Mouse (Mus musculus) limb, embryonic 14.5 days (tissue): ENCODE data around the gene Tnfrsf9. TPM values are rescaled to one million over a fixed set of nuclear protein-coding genes. Genes with fewer than 3 reads are reported as not detected.

ENCODE experiments used
- ATAC-seq: fragments of 200-750 bp; cut with Nextera tagmentation; 2 replicates; pipeline ENCODE4 v1.8.0; 2017; ENCODE audit warnings: low read depth, moderate number of reproducible peaks, moderate TSS enrichment; ENCODE audit not compliant: low FRiP score
- DNase-seq: peaks from one replicate; pipeline ENCODE4 v3.0.0-alpha.2; 2015; ENCODE audit warnings: low spot score
- H3K27ac ChIP-seq: fragments of 300-500 bp; sonication (generic); replicated peaks from 2 replicates; pipeline ENCODE4 v1.5.1; 2014; ENCODE audit warnings: low read depth, mild to moderate bottlenecking, low read length, moderate library complexity, mixed read lengths
- H3K27me3 ChIP-seq: fragments of 300-500 bp; sonication (generic); 2 replicates; pipeline ENCODE4 v1.6.1; 2014; ENCODE audit warnings: low read length, mixed read lengths; ENCODE audit not compliant: control insufficient read depth, insufficient read depth
- H3K36me3 ChIP-seq: fragments of 300-500 bp; sonication (generic); 2 replicates; pipeline ENCODE4 v1.6.1; 2014; ENCODE audit warnings: mild to moderate bottlenecking, low read length, moderate library complexity, mixed read lengths; ENCODE audit not compliant: control insufficient read depth, insufficient read depth
- H3K4me1 ChIP-seq: fragments of 300-500 bp; sonication (generic); 2 replicates; pipeline ENCODE4 v1.6.1; 2014; ENCODE audit warnings: antibody characterized with exemption, low read length, mixed read lengths; ENCODE audit not compliant: control insufficient read depth, insufficient read depth
- H3K4me2 ChIP-seq: fragments of 300-500 bp; sonication (generic); replicated peaks from 2 replicates; pipeline ENCODE4 v1.6.1; 2014; ENCODE audit warnings: low read depth, mild to moderate bottlenecking, low read length, moderate library complexity; ENCODE audit not compliant: severe bottlenecking
- H3K4me3 ChIP-seq: fragments of 300-500 bp; sonication (generic); replicated peaks from 2 replicates; pipeline ENCODE4 v1.5.1; 2014; ENCODE audit warnings: low read length
- H3K9ac ChIP-seq: fragments of 300-500 bp; sonication (generic); 2 replicates; pipeline ENCODE4 v1.6.1; 2014; ENCODE audit warnings: mild to moderate bottlenecking, low read depth, low read length, moderate library complexity; ENCODE audit not compliant: severe bottlenecking
- H3K9me3 ChIP-seq: fragments of 300-500 bp; sonication (generic); 2 replicates; pipeline ENCODE4 v1.6.1; 2016; ENCODE audit warnings: low read length; ENCODE audit not compliant: control insufficient read depth
- POLR2A ChIP-seq: fragments of 200-500 bp; IDR thresholded peaks from 2 replicates; pipeline ENCODE4 v1.8.0; 2012; ENCODE audit warnings: inconsistent platforms, mild to moderate bottlenecking, moderate library complexity, borderline replicate concordance; ENCODE audit not compliant: insufficient read depth, insufficient read length; ENCODE audit errors: extremely low read depth
- WGBS: fragments of 180-500 bp; shearing (Covaris S2); extraction: QIAGEN DNeasy Blood & Tissue Kit; methylation state at CpG from one replicate; pipeline ENCODE4 v1.1.7; 2014; 5-methylcytosine and 5-hydroxymethylcytosine counted together
- polyA plus RNA-seq, 2 experiments: library from polyadenylated mRNA; depleted of rRNA in 1 of 2; stranded (reverse) in 1 of 2; unstranded in 1 of 2; fragments of >200 nt; fragmentation: Nextera tagmentation in 1 of 2; extraction: Ambion mirVana in 1 of 2; gene quantifications; 2 replicates each; pipeline versions ENCODE4 v1.2.1 to v1.2.3; 2012 to 2014

Gene Tnfrsf9
- polyA plus RNA-seq (2012; rRNA removed): 0.79 and 0.80 TPM in 2 replicates
- polyA plus RNA-seq (2014; fragmentation: Nextera tagmentation; extraction: Ambion mirVana): 0.08 and 0.19 TPM in 2 replicates

- peak within 1 kb of the TSS; percentile 73 for H3K4me3 ChIP-seq
- peak; percentile 74; the same call in 1 of the 2 replicates for TF ChIP-seq POLR2A
- DNase-seq: peak; percentile 98
- peak within 1 kb of the TSS; percentile 89 for H3K9ac ChIP-seq
- under 1% methylated on average over 47 of the region's 48 CpGs for WGBS
- H3K9me3 ChIP-seq: no peaks in the 10 kb centered on the region
- peak within 1 kb of the TSS; percentile 75 for H3K27ac ChIP-seq
- peaks cover 13% of the 10 kb centered on the region for H3K4me1 ChIP-seq
- H3K4me2 ChIP-seq: peak within 1 kb of the TSS; percentile 85
- no peaks in the 10 kb centered on the region for H3K36me3 ChIP-seq
- peak; percentile 90 for ATAC-seq
- no peaks in the 10 kb centered on the region for H3K27me3 ChIP-seq
Observed at GRCm38 (mm10) chr4:150914290-150914733, at the start of gene Tnfrsf9, which contains the start of gene Park7. Gene Tnfrsf9 (plus strand): TSS chr4:150914562. Gene Park7 (minus strand): TSS chr4:150914437.

GRCm38 (mm10) chr4:150865371-150865770 is 49.0 kb upstream of the Tnfrsf9 start:
- Histone ChIP-seq H3K4me2 (no peak overlapping the region), H3K4me3 (no peak overlapping the region), H3K9ac (no peak overlapping the region), H3K4me1 (peaks cover 2% of the 10 kb centered on the region; the same call in 1 of the 2 replicates), H3K27ac (no peak overlapping the region), H3K9me3 (no peaks in the 10 kb centered on the region), H3K27me3 (no peaks in the 10 kb centered on the region), H3K36me3 (peaks cover 30% of the 10 kb centered on the region)
- ATAC-seq (no peak), DNase-seq (peak; percentile 75)
- TF ChIP-seq POLR2A: no peak

- Histone ChIP-seq H3K9me3 (no peaks in the 10 kb centered on the region), H3K27ac (no peak overlapping the region), H3K36me3 (peaks cover 30% of the 10 kb centered on the region), H3K4me1 (peaks cover 8% of the 10 kb centered on the region; the same call in 1 of the 2 replicates), H3K4me2 (no peak overlapping the region), H3K27me3 (no peaks in the 10 kb centered on the region), H3K4me3 (no peak overlapping the region), H3K9ac (no peak overlapping the region)
- no peak for TF ChIP-seq POLR2A
- no peak for DNase-seq
- ATAC-seq: no peak
- WGBS: 90% methylated on average over 11 of the region's 11 CpGs
Observed at GRCm38 (mm10) chr4:150866069-150866468, 48.3 kb upstream of the Tnfrsf9 start.

- TF ChIP-seq POLR2A: no peak
- Histone ChIP-seq H3K9me3 (no peaks in the 10 kb centered on the region), H3K36me3 (peaks cover 30% of the 10 kb centered on the region), H3K27me3 (no peaks in the 10 kb centered on the region), H3K4me3 (no peak overlapping the region), H3K9ac (no peak overlapping the region), H3K27ac (no peak overlapping the region), H3K4me2 (no peak overlapping the region), H3K4me1 (peaks cover 12% of the 10 kb centered on the region)
- WGBS: 97% methylated on average over 12 of the region's 12 CpGs
- ATAC-seq (no peak), DNase-seq (no peak)
Observed at GRCm38 (mm10) chr4:150866494-150866893, 47.9 kb upstream of the Tnfrsf9 start.

GRCm38 (mm10) chr4:150868161-150868560 is 46.2 kb upstream of the Tnfrsf9 start:
- DNase-seq (no peak), ATAC-seq (no peak)
- Histone ChIP-seq H3K9me3 (no peaks in the 10 kb centered on the region), H3K27ac (no peak overlapping the region), H3K4me2 (no peak overlapping the region), H3K36me3 (peaks cover 30% of the 10 kb centered on the region), H3K27me3 (no peaks in the 10 kb centered on the region), H3K4me1 (peaks cover 23% of the 10 kb centered on the region), H3K9ac (no peak overlapping the region), H3K4me3 (no peak overlapping the region)
- 86% methylated on average over 6 of the region's 6 CpGs for WGBS
- TF ChIP-seq POLR2A: no peak
